Mouse (Mus musculus) bone marrow, adult 2 months (tissue): Measurements from ENCODE around the gene Gsk3b. TPM values are rescaled to one million over a fixed set of nuclear protein-coding genes. Genes with fewer than 3 reads are reported as not detected.

Source experiments
- H3K27ac ChIP-seq: fragments of 200-500 bp; 2 replicates; pipeline ENCODE4 v1.5.1; 2012; ENCODE audit warnings: low read depth, mild to moderate bottlenecking, control low read depth, inconsistent platforms, low read length; ENCODE audit not compliant: control insufficient read depth, poor library complexity, insufficient read depth
- H3K4me1 ChIP-seq: fragments of 200-500 bp; 2 replicates; pipeline ENCODE4 v1.6.1; 2011; ENCODE audit warnings: low read length; ENCODE audit not compliant: control insufficient read depth, insufficient read depth
- H3K4me3 ChIP-seq: fragments of 200-500 bp; replicated peaks from 2 replicates; pipeline ENCODE3; 2011; ENCODE audit warnings: mild to moderate bottlenecking, low read depth, low read length, control low read depth; ENCODE audit not compliant: control insufficient read depth
- CTCF ChIP-seq: fragments of 200-500 bp; IDR thresholded peaks from 2 replicates; pipeline ENCODE4 v1.5.1; 2011; ENCODE audit warnings: low read length, control low read depth; ENCODE audit not compliant: control insufficient read depth, insufficient read depth
- POLR2A ChIP-seq: fragments of 200-500 bp; IDR thresholded peaks from 2 replicates; pipeline ENCODE4 v1.6.1; 2011; ENCODE audit warnings: low read depth, mild to moderate bottlenecking, control low read depth, low read length, borderline replicate concordance; ENCODE audit not compliant: control insufficient read depth
- WGBS: fragments of 180-500 bp; shearing (Covaris S2); methylation state at CpG from one replicate; pipeline ENCODE4 v1.1.7; 2018; 5-methylcytosine and 5-hydroxymethylcytosine counted together
- polyA plus RNA-seq: library from polyadenylated mRNA; stranded (reverse); fragments of >200 nt; gene quantifications from 2 replicates; pipeline ENCODE4 v1.2.4, GENCODE M21; 2011; ENCODE audit warnings: low replicate concordance; ENCODE audit not compliant: missing spikeins, insufficient read depth, insufficient read length

Gsk3b gene
- polyA plus RNA-seq, 1 experiment: 10.2 TPM

DNA sequence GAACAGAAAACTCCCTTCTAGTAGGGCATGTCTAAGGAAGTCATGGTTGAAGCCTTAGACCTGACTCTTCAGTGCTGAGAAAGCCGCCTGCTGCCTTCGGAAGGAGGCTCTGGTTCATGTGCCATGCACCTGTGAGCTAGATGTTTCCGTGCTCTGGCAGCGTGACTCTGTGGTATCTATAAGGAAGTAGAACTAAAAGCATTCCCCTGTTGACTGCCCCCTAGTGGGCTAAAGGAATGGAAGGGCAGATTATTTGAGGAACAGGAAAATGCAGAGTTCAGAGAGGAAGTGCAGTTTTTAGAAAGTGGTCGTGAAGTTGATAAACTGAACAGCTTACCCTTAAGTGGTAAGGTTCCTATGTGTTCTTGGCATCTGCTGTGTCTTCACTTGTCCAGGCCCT, 150.9 kb downstream of the Gsk3b start:
- no peak overlapping the region for H3K4me3 ChIP-seq
- TF ChIP-seq CTCF (peak; percentile 53; the same call in 1 of the 2 replicates), POLR2A (no peak)
- H3K4me1 ChIP-seq: no peaks in the 10 kb centered on the region
- no peak overlapping the region for H3K27ac ChIP-seq
- WGBS: 7% methylated on average over 5 of the region's 5 CpGs

- Histone ChIP-seq H3K4me1 (no peaks in the 10 kb centered on the region), H3K4me3 (no peak overlapping the region), H3K27ac (no peak overlapping the region)
- TF ChIP-seq CTCF (no peak), POLR2A (no peak)
- WGBS: 93% methylated on average over 10 of the region's 10 CpGs
These were observed 151.4 kb downstream of the Gsk3b start for GRCm38 (mm10) chr16:38240167-38240566.

DNA sequence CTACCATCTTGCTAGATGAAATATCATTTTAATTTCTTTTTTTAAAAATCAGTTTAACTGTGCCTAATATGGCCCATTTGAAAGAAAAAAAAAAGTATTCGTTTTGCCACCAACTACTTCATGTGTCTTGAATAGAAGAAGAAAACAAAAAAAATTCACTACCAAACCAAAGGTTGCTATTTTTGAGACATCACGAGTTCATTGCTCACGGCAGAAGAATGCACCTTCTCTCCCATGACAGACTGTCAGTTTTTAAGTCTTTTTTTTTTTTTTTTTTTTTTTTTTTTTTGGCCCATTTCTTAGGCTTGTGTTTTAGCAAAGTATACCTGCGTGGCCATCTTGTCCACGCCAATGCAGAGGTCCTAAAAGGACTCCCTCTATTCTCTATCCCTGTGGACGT, 155.3 kb downstream of the Gsk3b start:
- H3K27ac ChIP-seq: no peak overlapping the region
- H3K4me1 ChIP-seq: no peaks in the 10 kb centered on the region
- H3K4me3 ChIP-seq: no peak overlapping the region
- 84% methylated on average over 6 of the region's 6 CpGs for WGBS
- TF ChIP-seq POLR2A (no peak), CTCF (no peak)

DNA sequence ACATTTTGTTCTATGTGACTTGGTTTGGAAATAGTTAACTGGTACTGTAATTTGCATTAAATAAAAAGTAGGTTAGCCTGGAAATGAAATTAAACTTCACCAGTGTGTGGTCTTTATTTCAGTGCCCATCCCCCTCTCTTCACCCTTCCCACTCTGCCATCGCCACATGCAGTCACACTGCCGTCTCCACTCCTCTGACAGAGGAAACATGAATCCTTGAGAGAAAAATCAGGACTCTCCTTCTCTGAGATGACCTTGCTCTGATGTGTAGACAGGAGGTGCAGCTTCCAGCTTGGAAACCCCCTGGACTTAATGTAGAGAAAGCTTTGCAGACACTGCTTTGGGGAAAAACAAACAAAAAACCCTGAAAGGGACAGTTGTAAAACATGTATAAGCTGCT, 156.6 kb downstream of the Gsk3b start:
- 86% methylated on average over 2 of the region's 2 CpGs for WGBS
- Histone ChIP-seq H3K4me1 (no peaks in the 10 kb centered on the region), H3K27ac (no peak overlapping the region), H3K4me3 (no peak overlapping the region)
- TF ChIP-seq POLR2A: no peak
- TF ChIP-seq CTCF: no peak

DNA sequence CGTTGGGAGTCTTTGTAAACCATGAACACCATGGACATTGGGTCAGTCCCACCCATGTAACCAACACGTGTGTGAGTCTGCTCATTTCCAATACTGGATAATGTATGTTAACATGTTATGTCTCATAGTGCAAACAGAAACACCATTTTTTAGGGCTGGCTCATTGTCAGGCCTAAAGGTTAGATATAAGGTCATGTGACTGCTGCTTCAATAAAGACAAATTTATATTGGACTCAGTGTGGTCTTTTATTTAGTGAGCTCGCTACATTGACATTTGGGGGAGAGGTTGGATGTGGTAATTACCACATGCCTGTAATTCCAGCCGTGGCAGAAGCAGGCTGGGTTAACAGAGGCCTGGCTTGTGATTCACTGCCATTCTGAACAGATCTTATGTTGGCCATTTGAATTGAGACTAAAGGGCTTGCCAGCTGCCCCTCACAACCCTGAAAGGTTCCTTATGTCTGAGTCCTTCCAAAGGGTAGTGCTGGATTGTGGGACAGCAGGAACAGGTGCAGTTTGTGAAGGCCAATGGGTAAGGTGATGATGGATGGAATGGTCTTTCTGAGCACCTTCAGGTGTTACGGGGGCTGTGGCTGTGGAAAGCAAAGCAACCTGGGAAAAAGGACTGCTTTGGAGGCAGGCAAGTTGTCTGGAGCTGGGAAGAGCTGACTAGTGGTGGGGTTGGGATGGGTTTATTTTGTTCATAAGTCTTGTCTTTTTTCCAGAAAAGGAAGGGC, 157.2 kb downstream of the Gsk3b start:
- 83% methylated on average over 5 of the region's 5 CpGs for WGBS
- no peak for TF ChIP-seq CTCF
- no peak for TF ChIP-seq POLR2A
- H3K4me1 ChIP-seq: no peaks in the 10 kb centered on the region
- H3K4me3 ChIP-seq: no peak overlapping the region
- no peak overlapping the region for H3K27ac ChIP-seq

GRCm38 (mm10) chr16:38248331-38248961, 159.6 kb downstream of the Gsk3b start:
- WGBS: 26% methylated on average over 13 of the region's 13 CpGs
- no peak overlapping the region for H3K27ac ChIP-seq
- H3K4me1 ChIP-seq: no peaks in the 10 kb centered on the region
- no peak overlapping the region for H3K4me3 ChIP-seq
- TF ChIP-seq POLR2A: no peak
- TF ChIP-seq CTCF: no peak

DNA sequence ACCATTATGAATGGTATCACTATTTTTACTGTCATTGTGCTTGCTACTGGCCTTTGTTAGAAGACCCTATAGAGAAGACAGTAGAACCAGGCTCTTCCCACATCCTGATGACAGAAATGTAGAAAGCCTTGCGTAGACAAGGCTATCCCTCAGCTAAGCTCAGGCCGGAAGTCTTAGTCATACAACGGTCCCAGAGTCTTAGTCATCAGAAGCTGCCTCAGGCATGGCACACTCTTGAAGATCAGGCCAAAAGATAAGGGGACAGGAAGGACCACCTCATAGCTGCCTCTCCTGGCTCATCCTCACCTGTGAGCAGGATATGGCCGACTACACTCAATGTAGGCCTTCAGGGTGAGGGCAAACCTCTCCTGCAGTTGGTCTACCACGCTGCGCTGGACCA, 161.7 kb downstream of the Gsk3b start:
- WGBS: 79% methylated on average over 6 of the region's 6 CpGs
- no peak overlapping the region for H3K27ac ChIP-seq

GRCm38 (mm10) chr16:38254001-38254400, 165.2 kb downstream of the Gsk3b start:
- H3K4me1 ChIP-seq: no peaks in the 10 kb centered on the region
- TF ChIP-seq CTCF (no peak), POLR2A (no peak)
- WGBS: 78% methylated on average over 14 of the region's 14 CpGs
- H3K27ac ChIP-seq: no peak overlapping the region
- H3K4me3 ChIP-seq: no peak overlapping the region

More for the DNA sequence above, 161.7 kb downstream of the Gsk3b start:
- TF ChIP-seq POLR2A (no peak), CTCF (no peak)
- no peaks in the 10 kb centered on the region for H3K4me1 ChIP-seq
- H3K4me3 ChIP-seq: no peak overlapping the region

DNA sequence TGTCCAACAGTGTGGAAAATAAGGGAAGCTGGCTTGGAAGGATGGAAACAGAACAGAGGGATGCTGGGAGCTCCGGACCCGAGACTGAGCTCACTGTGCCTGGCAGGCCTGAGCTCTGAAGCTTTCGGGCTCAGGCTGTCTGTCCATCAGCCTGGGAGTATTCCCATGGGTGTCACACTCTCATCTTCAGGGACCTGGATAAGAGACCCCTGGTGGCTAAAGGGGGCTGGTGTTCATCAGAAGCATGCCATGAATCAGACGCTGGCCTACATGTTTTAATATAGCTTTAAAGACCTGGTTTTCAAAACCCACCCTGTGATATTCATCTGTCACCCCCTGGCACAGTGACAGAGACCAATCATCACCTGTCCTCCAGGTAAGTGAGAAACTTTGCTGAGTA, 166.3 kb downstream of the Gsk3b start:
- Histone ChIP-seq H3K27ac (no peak overlapping the region), H3K4me3 (no peak overlapping the region), H3K4me1 (no peaks in the 10 kb centered on the region)
- TF ChIP-seq CTCF (no peak), POLR2A (no peak)
- WGBS: 80% methylated on average over 4 of the region's 4 CpGs
